Mouse (Mus musculus) lung, adult 2 months (tissue): ENCODE data around the gene Selenow.

ENCODE experiments used
- CTCF ChIP-seq: fragments of 200-500 bp; IDR thresholded peaks from 2 replicates; pipeline ENCODE4 v1.5.1; 2011; ENCODE audit warnings: mild to moderate bottlenecking, low read length, control low read depth; ENCODE audit not compliant: insufficient read depth
- POLR2A ChIP-seq: fragments of 200-500 bp; IDR thresholded peaks from 2 replicates; pipeline ENCODE4 v1.6.1; 2011; ENCODE audit warnings: low read depth, mild to moderate bottlenecking, control low read depth, low read length, borderline replicate concordance; ENCODE audit errors: extremely low read depth

GRCm38 (mm10) chr7:15945721-15946536 lies 23.7 kb upstream of the Selenow start, which contains the start of gene Nop53:
- TF ChIP-seq POLR2A (peak; percentile 75; the same call in 1 of the 2 replicates), CTCF (no peak)
